Mouse (Mus musculus) liver, adult 2 months (tissue): ENCODE measurements around the gene Slc22a23.

ENCODE experiments used
- CTCF ChIP-seq: fragments of 200-500 bp; IDR thresholded peaks from 2 replicates; pipeline ENCODE4 v1.5.1; 2011; ENCODE audit warnings: low read depth, low read length, control low read depth
- POLR2A ChIP-seq: fragments of 200-500 bp; IDR thresholded peaks from 2 replicates; pipeline ENCODE4 v1.6.1; 2011; ENCODE audit warnings: low read length, control low read depth; ENCODE audit not compliant: insufficient read depth; ENCODE audit errors: extremely low read depth

DNA sequence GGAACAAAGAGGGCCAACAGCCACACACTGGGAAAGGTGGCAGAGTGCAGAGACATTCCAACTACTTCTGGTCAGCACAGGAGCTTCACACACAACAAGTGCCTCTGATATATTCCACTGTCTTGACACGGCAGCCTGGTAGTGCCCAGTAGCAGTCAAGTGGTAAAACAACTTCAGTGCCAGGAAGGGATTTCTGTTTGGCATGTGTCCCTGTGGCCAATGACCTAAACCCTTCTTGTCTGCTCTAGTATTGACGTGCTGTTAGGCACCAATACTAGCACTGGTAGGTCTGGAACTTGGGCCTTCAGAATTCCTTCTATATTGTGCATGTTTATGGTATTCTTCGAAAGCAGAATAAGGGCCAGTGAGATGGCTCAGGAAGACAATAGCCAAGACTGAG lies 139.8 kb downstream of the Slc22a23 start:
- TF ChIP-seq CTCF (no peak), POLR2A (no peak)
